Mouse (Mus musculus) intestine, postnatal 0 days (tissue): ENCODE data around the gene Mrpl38. TPM values are rescaled to one million over a fixed set of nuclear protein-coding genes. Genes with fewer than 3 reads are reported as not detected.

Source experiments
- ATAC-seq: fragments of 200-750 bp; cut with Nextera tagmentation; 2 replicates; pipeline ENCODE4 v1.8.0; 2017; ENCODE audit warnings: mild to moderate bottlenecking, moderate TSS enrichment, moderate library complexity
- H3K27ac ChIP-seq: fragments of 300-500 bp; sonication (generic); 2 replicates; pipeline ENCODE4 v1.5.1; 2014; ENCODE audit warnings: mild to moderate bottlenecking, low read depth, low read length, moderate library complexity
- H3K27me3 ChIP-seq: fragments of 300-500 bp; sonication (generic); replicated peaks from 2 replicates; pipeline ENCODE4 v1.6.1; 2014; ENCODE audit warnings: low read length, mixed read lengths; ENCODE audit not compliant: control insufficient read depth, insufficient read depth
- H3K36me3 ChIP-seq: fragments of 300-500 bp; sonication (generic); 2 replicates; pipeline ENCODE4 v1.6.1; 2014; ENCODE audit warnings: mild to moderate bottlenecking, moderate library complexity; ENCODE audit not compliant: control insufficient read depth, insufficient read depth
- H3K4me1 ChIP-seq: fragments of 300-500 bp; sonication (generic); replicated peaks from 2 replicates; pipeline ENCODE4 v1.6.1; 2014; ENCODE audit warnings: antibody characterized with exemption, low read length, mixed read lengths; ENCODE audit not compliant: control insufficient read depth, insufficient read depth
- H3K4me2 ChIP-seq: fragments of 300-500 bp; sonication (generic); replicated peaks from 2 replicates; pipeline ENCODE4 v1.6.1; 2014; ENCODE audit warnings: low read depth, mild to moderate bottlenecking, moderate library complexity
- H3K4me3 ChIP-seq: fragments of 300-500 bp; sonication (generic); 2 replicates; pipeline ENCODE4 v1.5.1; 2014; ENCODE audit warnings: low read depth, low read length
- H3K9ac ChIP-seq: fragments of 300-500 bp; sonication (generic); 2 replicates; pipeline ENCODE4 v1.6.1; 2014; ENCODE audit warnings: mild to moderate bottlenecking, low read depth, low read length
- H3K9me3 ChIP-seq: fragments of 300-500 bp; sonication (generic); 2 replicates; pipeline ENCODE4 v1.6.1; 2016; ENCODE audit warnings: mixed run types; ENCODE audit not compliant: control insufficient read depth
- CTCF ChIP-seq: sonication (generic); IDR thresholded peaks from 2 replicates; pipeline ENCODE4 v1.5.1; 2016; ENCODE audit warnings: low read depth, mild to moderate bottlenecking, control low read depth, antibody characterized with exemption, moderate library complexity
- WGBS: fragments of 180-500 bp; shearing (Covaris S2); extraction: QIAGEN DNeasy Blood & Tissue Kit; methylation state at CpG from one replicate; pipeline ENCODE4 v1.1.7; 2014; 5-methylcytosine and 5-hydroxymethylcytosine counted together
- polyA plus RNA-seq: library from polyadenylated mRNA; unstranded; fragments of >200 nt; fragmentation: Nextera tagmentation; extraction: Ambion mirVana; gene quantifications from 2 replicates; pipeline ENCODE4 v1.2.1, GENCODE M21; 2015

Mrpl38 gene
- polyA plus RNA-seq, 1 experiment from 2014 or later = 35.6 TPM

- H3K9me3 ChIP-seq = no peaks in the 10 kb centered on the region
- peaks cover 11% of the 10 kb centered on the region for H3K36me3 ChIP-seq
- no peak overlapping the region for H3K27ac ChIP-seq
- no peak overlapping the region for H3K4me2 ChIP-seq
- H3K27me3 ChIP-seq = no peaks in the 10 kb centered on the region
- no peak overlapping the region for H3K4me3 ChIP-seq
- no peaks in the 10 kb centered on the region for H3K4me1 ChIP-seq
- 77% methylated on average over 12 of the region's 12 CpGs for WGBS
- no peak for ATAC-seq
- TF ChIP-seq CTCF = no peak
- H3K9ac ChIP-seq = no peak overlapping the region
Measured at GRCm38 (mm10) chr11:116117241-116117640, 21.4 kb downstream of the Mrpl38 start.

GRCm38 (mm10) chr11:116111611-116112203 lies 27.0 kb downstream of the Mrpl38 start:
- no peak overlapping the region for H3K4me3 ChIP-seq
- no peak for ATAC-seq
- H3K9me3 ChIP-seq = no peaks in the 10 kb centered on the region
- H3K27me3 ChIP-seq = peaks cover 28% of the 10 kb centered on the region
- H3K27ac ChIP-seq = no peak overlapping the region
- no peak overlapping the region for H3K4me2 ChIP-seq
- 90% methylated on average over 19 of the region's 19 CpGs for WGBS
- no peak overlapping the region for H3K9ac ChIP-seq
- no peaks in the 10 kb centered on the region for H3K36me3 ChIP-seq
- peaks cover 10% of the 10 kb centered on the region; the same call in 1 of the 2 replicates for H3K4me1 ChIP-seq
- TF ChIP-seq CTCF = no peak

- Histone ChIP-seq H3K4me3 (no peak overlapping the region; the same call in 1 of the 2 replicates), H3K27me3 (peaks cover 28% of the 10 kb centered on the region), H3K36me3 (no peaks in the 10 kb centered on the region), H3K4me1 (peaks cover 12% of the 10 kb centered on the region; the same call in 1 of the 2 replicates), H3K9me3 (no peaks in the 10 kb centered on the region), H3K9ac (no peak overlapping the region), H3K27ac (no peak overlapping the region), H3K4me2 (0 out of 2 replicates have a peak overlapping the region, but pooled peaks have one; percentile 75)
- peak; percentile 39 for TF ChIP-seq CTCF
- no peak for ATAC-seq
- 85% methylated on average over 4 of the region's 4 CpGs for WGBS
Measured at GRCm38 (mm10) chr11:116111067-116111466, 27.6 kb downstream of the Mrpl38 start.

- no peak for ATAC-seq
- Histone ChIP-seq H3K9me3 (no peaks in the 10 kb centered on the region), H3K4me3 (peak overlapping the region; percentile 59), H3K36me3 (no peaks in the 10 kb centered on the region), H3K27ac (peak overlapping the region; percentile 37; the same call in 1 of the 2 replicates), H3K4me2 (peak overlapping the region; percentile 75), H3K4me1 (peaks cover 13% of the 10 kb centered on the region; the same call in 1 of the 2 replicates), H3K27me3 (peaks cover 28% of the 10 kb centered on the region), H3K9ac (peak overlapping the region; percentile 67; the same call in 1 of the 2 replicates)
- TF ChIP-seq CTCF = no peak
- 21% methylated on average over 10 of the region's 10 CpGs for WGBS
Measured at GRCm38 (mm10) chr11:116110540-116110939, 28.1 kb downstream of the Mrpl38 start.

- no peak for TF ChIP-seq CTCF
- peaks cover 28% of the 10 kb centered on the region for H3K27me3 ChIP-seq
- peak overlapping the region; percentile 75 for H3K4me2 ChIP-seq
- no peaks in the 10 kb centered on the region for H3K36me3 ChIP-seq
- peak overlapping the region; percentile 59 for H3K4me3 ChIP-seq
- peak overlapping the region; percentile 67 for H3K9ac ChIP-seq
- 2% methylated on average over 35 of the region's 35 CpGs for whole genome bisulfite sequencing
- peak overlapping the region; percentile 37; the same call in 1 of the 2 replicates for H3K27ac ChIP-seq
- H3K4me1 ChIP-seq = peaks cover 13% of the 10 kb centered on the region; the same call in 1 of the 2 replicates
- no peaks in the 10 kb centered on the region for H3K9me3 ChIP-seq
- peak; percentile 14; the same call in 1 of the 2 replicates for ATAC-seq
Measured at GRCm38 (mm10) chr11:116110131-116110530, 28.5 kb downstream of the Mrpl38 start.

GRCm38 (mm10) chr11:116109441-116110081 lies 29.1 kb downstream of the Mrpl38 start:
- Histone ChIP-seq H3K9me3 (no peaks in the 10 kb centered on the region), H3K4me2 (peak overlapping the region; percentile 75), H3K4me1 (peaks cover 13% of the 10 kb centered on the region; the same call in 1 of the 2 replicates), H3K9ac (peak overlapping the region; percentile 67), H3K36me3 (no peaks in the 10 kb centered on the region), H3K27ac (peak overlapping the region; percentile 37), H3K27me3 (peaks cover 28% of the 10 kb centered on the region), H3K4me3 (peak overlapping the region; percentile 59)
- under 1% methylated on average over 60 of the region's 70 CpGs for WGBS
- 0 out of 2 replicates have a peak, but pooled peaks have one; percentile 13 for ATAC-seq
- peak; percentile 40 for TF ChIP-seq CTCF
